Mouse (Mus musculus) forebrain, embryonic 12.5 days (tissue): Measurements from ENCODE around the gene Cobl. TPM values are rescaled to one million over a fixed set of nuclear protein-coding genes. Genes with fewer than 3 reads are reported as not detected.

Experiments used
- ATAC-seq: fragments of 200-750 bp; cut with Nextera tagmentation; 2 replicates; pipeline ENCODE4 v1.8.0; 2017; ENCODE audit warnings: moderate TSS enrichment; ENCODE audit not compliant: low FRiP score
- H3K27ac ChIP-seq: fragments of 300-500 bp; sonication (generic); 2 replicates; pipeline ENCODE4 v1.5.1; 2016; ENCODE audit warnings: mild to moderate bottlenecking
- H3K27me3 ChIP-seq: fragments of 300-500 bp; sonication (generic); 2 replicates; pipeline ENCODE4 v1.6.1; 2016; ENCODE audit warnings: mild to moderate bottlenecking
- H3K36me3 ChIP-seq: fragments of 300-500 bp; sonication (generic); replicated peaks from 2 replicates; pipeline ENCODE4 v1.6.1; 2016; ENCODE audit warnings: mild to moderate bottlenecking
- H3K4me1 ChIP-seq: fragments of 300-500 bp; sonication (generic); 2 replicates; pipeline ENCODE4 v1.6.1; 2016
- H3K4me2 ChIP-seq: fragments of 300-500 bp; sonication (generic); 2 replicates; pipeline ENCODE4 v1.6.1; 2016; ENCODE audit warnings: mild to moderate bottlenecking, moderate library complexity
- H3K4me3 ChIP-seq: fragments of 300-500 bp; sonication (generic); replicated peaks from 2 replicates; pipeline ENCODE4 v1.5.1; 2016; ENCODE audit warnings: mild to moderate bottlenecking
- H3K9ac ChIP-seq: fragments of 300-500 bp; sonication (generic); 2 replicates; pipeline ENCODE4 v1.6.1; 2016; ENCODE audit warnings: mild to moderate bottlenecking
- H3K9me3 ChIP-seq: fragments of 300-500 bp; sonication (generic); 2 replicates; pipeline ENCODE4 v1.6.1; 2016
- WGBS: fragments of 180-500 bp; shearing (Covaris S2); methylation state at CpG from one replicate; pipeline ENCODE4 v1.1.7; 2016; 5-methylcytosine and 5-hydroxymethylcytosine counted together
- polyA plus RNA-seq: library from polyadenylated mRNA; unstranded; fragments of >200 nt; fragmentation: Nextera tagmentation; extraction: Ambion mirVana; gene quantifications from 2 replicates; pipeline ENCODE4 v1.2.1, GENCODE M21; 2016

The Cobl gene
- polyA plus RNA-seq, 1 experiment from 2014 or later = 2.8 TPM

GRCm38 (mm10) chr11:12442283-12442682 is 22.5 kb downstream of the Cobl start:
- H3K27ac ChIP-seq = no peak overlapping the region
- no peaks in the 10 kb centered on the region for H3K9me3 ChIP-seq
- H3K36me3 ChIP-seq = no peaks in the 10 kb centered on the region
- H3K27me3 ChIP-seq = peaks cover 6% of the 10 kb centered on the region; the same call in 1 of the 2 replicates
- 0 out of 2 replicates have a peak, but pooled peaks cover 4% of the 10 kb centered on the region for H3K4me1 ChIP-seq
- no peak overlapping the region for H3K4me3 ChIP-seq
- no peak for ATAC-seq
- no peak overlapping the region for H3K4me2 ChIP-seq
- no peak overlapping the region for H3K9ac ChIP-seq
- 91% methylated on average over 4 of the region's 4 CpGs for WGBS

GRCm38 (mm10) chr11:12435905-12436304 is 28.9 kb downstream of the Cobl start:
- 22% methylated on average over 3 of the region's 3 CpGs for WGBS

GRCm38 (mm10) chr11:12435018-12435417 is 29.7 kb downstream of the Cobl start:
- Histone ChIP-seq H3K36me3 (no peaks in the 10 kb centered on the region), H3K4me2 (no peak overlapping the region), H3K4me1 (peaks cover 17% of the 10 kb centered on the region), H3K27me3 (peaks cover 11% of the 10 kb centered on the region), H3K9ac (no peak overlapping the region), H3K4me3 (no peak overlapping the region), H3K9me3 (no peaks in the 10 kb centered on the region), H3K27ac (no peak overlapping the region)
- ATAC-seq = peak; percentile 36; the same call in 1 of the 2 replicates
- 62% methylated on average over 4 of the region's 4 CpGs for WGBS

More at GRCm38 (mm10) chr11:12435905-12436304, 28.9 kb downstream of the Cobl start:
- H3K36me3 ChIP-seq = no peaks in the 10 kb centered on the region
- ATAC-seq = no peak
- H3K4me3 ChIP-seq = no peak overlapping the region
- peaks cover 9% of the 10 kb centered on the region for H3K4me1 ChIP-seq
- no peak overlapping the region for H3K4me2 ChIP-seq
- no peak overlapping the region for H3K27ac ChIP-seq
- H3K9me3 ChIP-seq = no peaks in the 10 kb centered on the region
- H3K9ac ChIP-seq = no peak overlapping the region
- H3K27me3 ChIP-seq = peaks cover 11% of the 10 kb centered on the region

GRCm38 (mm10) chr11:12434597-12434996 is 30.2 kb downstream of the Cobl start:
- Histone ChIP-seq H3K27me3 (peaks cover 11% of the 10 kb centered on the region), H3K4me1 (peaks cover 22% of the 10 kb centered on the region), H3K4me3 (no peak overlapping the region), H3K4me2 (no peak overlapping the region), H3K36me3 (no peaks in the 10 kb centered on the region), H3K9me3 (no peaks in the 10 kb centered on the region), H3K9ac (no peak overlapping the region), H3K27ac (no peak overlapping the region)
- WGBS = 55% methylated on average over 4 of the region's 4 CpGs
- peak; percentile 49; the same call in 1 of the 2 replicates for ATAC-seq

GRCm38 (mm10) chr11:12431911-12432310 is 32.8 kb downstream of the Cobl start:
- Histone ChIP-seq H3K4me2 (no peak overlapping the region), H3K36me3 (no peaks in the 10 kb centered on the region), H3K4me1 (peaks cover 22% of the 10 kb centered on the region), H3K4me3 (no peak overlapping the region), H3K27me3 (peaks cover 11% of the 10 kb centered on the region), H3K9ac (no peak overlapping the region), H3K27ac (no peak overlapping the region), H3K9me3 (no peaks in the 10 kb centered on the region)
- WGBS = 82% methylated on average over 2 of the region's 2 CpGs
- ATAC-seq = no peak

- no peaks in the 10 kb centered on the region for H3K9me3 ChIP-seq
- no peak overlapping the region for H3K4me3 ChIP-seq
- peak; percentile 68 for ATAC-seq
- H3K4me2 ChIP-seq = no peak overlapping the region
- H3K36me3 ChIP-seq = no peaks in the 10 kb centered on the region
- no peak overlapping the region for H3K9ac ChIP-seq
- no peak overlapping the region for H3K27ac ChIP-seq
- 21% methylated on average over 4 of the region's 4 CpGs for WGBS
- peaks cover 18% of the 10 kb centered on the region for H3K27me3 ChIP-seq
- H3K4me1 ChIP-seq = peaks cover 22% of the 10 kb centered on the region
Measured at GRCm38 (mm10) chr11:12430231-12431041, 34.3 kb downstream of the Cobl start.

GRCm38 (mm10) chr11:12426746-12427145 is 38.0 kb downstream of the Cobl start:
- no peak overlapping the region for H3K27ac ChIP-seq
- WGBS = 86% methylated on average over 5 of the region's 5 CpGs
- H3K36me3 ChIP-seq = no peaks in the 10 kb centered on the region
- no peaks in the 10 kb centered on the region for H3K9me3 ChIP-seq
- ATAC-seq = no peak
- H3K9ac ChIP-seq = no peak overlapping the region
- H3K4me1 ChIP-seq = peaks cover 13% of the 10 kb centered on the region
- no peak overlapping the region for H3K4me2 ChIP-seq
- H3K27me3 ChIP-seq = peaks cover 9% of the 10 kb centered on the region
- no peak overlapping the region for H3K4me3 ChIP-seq

- Histone ChIP-seq H3K27me3 (peaks cover 8% of the 10 kb centered on the region; the same call in 1 of the 2 replicates), H3K27ac (no peak overlapping the region), H3K36me3 (no peaks in the 10 kb centered on the region), H3K4me2 (no peak overlapping the region), H3K4me1 (no peaks in the 10 kb centered on the region), H3K4me3 (no peak overlapping the region), H3K9ac (no peak overlapping the region), H3K9me3 (no peaks in the 10 kb centered on the region)
- 90% methylated on average over 2 of the region's 2 CpGs for WGBS
- no peak for ATAC-seq
Measured at GRCm38 (mm10) chr11:12424205-12424604, 40.6 kb downstream of the Cobl start.

- 95% methylated on average over 5 of the region's 5 CpGs for WGBS
- Histone ChIP-seq H3K27ac (no peak overlapping the region), H3K27me3 (peaks cover 6% of the 10 kb centered on the region; the same call in 1 of the 2 replicates), H3K4me2 (no peak overlapping the region), H3K36me3 (no peaks in the 10 kb centered on the region), H3K4me3 (no peak overlapping the region), H3K9ac (no peak overlapping the region), H3K9me3 (no peaks in the 10 kb centered on the region), H3K4me1 (no peaks in the 10 kb centered on the region)
- no peak for ATAC-seq
Measured at GRCm38 (mm10) chr11:12421183-12421582, 43.6 kb downstream of the Cobl start.

GRCm38 (mm10) chr11:12420146-12420545 is 44.6 kb downstream of the Cobl start:
- H3K4me3 ChIP-seq = no peak overlapping the region
- no peak for ATAC-seq
- WGBS = 92% methylated on average over 3 of the region's 3 CpGs
- H3K4me2 ChIP-seq = no peak overlapping the region
- H3K27ac ChIP-seq = no peak overlapping the region
- peaks cover 5% of the 10 kb centered on the region; the same call in 1 of the 2 replicates for H3K4me1 ChIP-seq
- H3K36me3 ChIP-seq = no peaks in the 10 kb centered on the region
- H3K9ac ChIP-seq = no peak overlapping the region
- H3K9me3 ChIP-seq = no peaks in the 10 kb centered on the region
- no peaks in the 10 kb centered on the region for H3K27me3 ChIP-seq

- Histone ChIP-seq H3K9me3 (no peaks in the 10 kb centered on the region), H3K9ac (no peak overlapping the region), H3K4me3 (no peak overlapping the region), H3K4me2 (no peak overlapping the region), H3K27me3 (no peaks in the 10 kb centered on the region), H3K4me1 (peaks cover 6% of the 10 kb centered on the region; the same call in 1 of the 2 replicates), H3K27ac (no peak overlapping the region), H3K36me3 (no peaks in the 10 kb centered on the region)
- WGBS = 85% methylated on average over 7 of the region's 7 CpGs
- ATAC-seq = no peak
Measured at GRCm38 (mm10) chr11:12416899-12417298, 47.9 kb downstream of the Cobl start.

GRCm38 (mm10) chr11:12415329-12415728 is 49.4 kb downstream of the Cobl start:
- H3K36me3 ChIP-seq = no peaks in the 10 kb centered on the region
- 17% methylated on average over 3 of the region's 3 CpGs for WGBS
- no peak overlapping the region for H3K4me3 ChIP-seq
- H3K9ac ChIP-seq = no peak overlapping the region
- ATAC-seq = peak; percentile 95
- no peak overlapping the region for H3K4me2 ChIP-seq
- H3K27me3 ChIP-seq = no peaks in the 10 kb centered on the region
- H3K4me1 ChIP-seq = peaks cover 6% of the 10 kb centered on the region; the same call in 1 of the 2 replicates
- H3K27ac ChIP-seq = no peak overlapping the region
- H3K9me3 ChIP-seq = no peaks in the 10 kb centered on the region

- WGBS = 77% methylated on average over 1 of the region's 1 CpGs
- Histone ChIP-seq H3K36me3 (no peaks in the 10 kb centered on the region), H3K27ac (no peak overlapping the region), H3K9ac (no peak overlapping the region), H3K4me2 (no peak overlapping the region), H3K4me1 (peaks cover 6% of the 10 kb centered on the region; the same call in 1 of the 2 replicates), H3K27me3 (no peaks in the 10 kb centered on the region), H3K4me3 (no peak overlapping the region), H3K9me3 (no peaks in the 10 kb centered on the region)
- no peak for ATAC-seq
Measured at GRCm38 (mm10) chr11:12411950-12412349, 52.8 kb downstream of the Cobl start.
